Mouse (Mus musculus) stomach, postnatal 0 days (tissue): ENCODE measurements around the gene Krt75.

Experiments
- CTCF ChIP-seq: IDR thresholded peaks from 2 replicates; pipeline ENCODE4 v1.5.1; 2016; ENCODE audit warnings: antibody characterized with exemption, low read depth, mild to moderate bottlenecking, moderate library complexity
- EP300 ChIP-seq: optimal IDR thresholded peaks from 2 replicates; pipeline ENCODE3; 2016; ENCODE audit warnings: antibody characterized with exemption

- no peak for TF ChIP-seq CTCF
- no peak for TF ChIP-seq EP300
Observed at GRCm38 (mm10) chr15:101536054-101536850, 37.5 kb downstream of the Krt75 start.
